8 mouse cellular contexts compared by ENCODE assay signal in the genomic region with DNA sequence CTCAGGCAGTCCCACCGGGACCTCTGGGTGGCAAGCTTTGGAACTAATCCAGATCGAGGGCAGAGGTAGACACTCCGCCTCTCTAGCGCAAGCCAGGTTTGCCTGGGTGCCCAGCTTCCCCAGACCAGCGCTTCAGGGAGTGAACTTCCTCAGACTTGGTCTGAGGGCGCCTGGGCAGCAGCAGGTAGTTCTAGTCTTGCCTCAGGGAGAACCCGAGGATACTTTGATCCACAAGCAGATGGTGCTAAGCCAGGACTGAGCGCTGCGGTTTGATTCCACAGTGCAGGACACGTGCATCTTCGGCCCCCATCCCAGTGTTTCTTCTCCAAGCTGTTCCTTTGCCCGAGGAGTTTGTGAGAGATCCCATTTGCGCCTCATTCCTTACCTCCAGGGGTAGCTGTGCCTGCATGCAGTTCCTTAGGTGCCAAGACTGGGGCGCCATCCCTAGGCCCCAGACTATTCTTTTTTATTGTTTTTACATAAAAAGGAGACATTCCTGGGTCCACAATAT.
DNase-seq lines count a peak whose midpoint lies in the region; ATAC-seq and TF ChIP-seq lines count a peak whose summit lies in the region.

No protein-coding gene starts in this region.

- H3K4me1 ChIP-seq in embryonic facial prominence, embryonic 11.5 days (ENCODE audit: control insufficient read depth, insufficient read depth, low read length) = no peaks in the 10 kb centered on the region
- peaks cover 22% of the 10 kb centered on the region for H3K4me1 ChIP-seq in midbrain, embryonic 15.5 days
- H3K4me1 ChIP-seq in intestine, postnatal 0 days (replicated peaks; ENCODE audit: control insufficient read depth, insufficient read depth, low read length) = no peaks in the 10 kb centered on the region

- peak overlapping the region; percentile 97; the same call in 1 of the 2 replicates for H3K4me2 ChIP-seq in embryonic facial prominence, embryonic 11.5 days (ENCODE audit: low read depth, low read length)
- H3K4me2 ChIP-seq in midbrain, embryonic 15.5 days = peak overlapping the region; percentile 98
- no peak overlapping the region for H3K4me2 ChIP-seq in intestine, postnatal 0 days (replicated peaks; ENCODE audit: low read depth)

- peaks cover 30% of the 10 kb centered on the region for H3K27me3 ChIP-seq in embryonic facial prominence, embryonic 11.5 days (ENCODE audit: control insufficient read depth, insufficient read depth, low read length)
- H3K27me3 ChIP-seq in midbrain, embryonic 15.5 days (replicated peaks) = peaks cover 28% of the 10 kb centered on the region
- H3K27me3 ChIP-seq in intestine, postnatal 0 days (replicated peaks; ENCODE audit: control insufficient read depth, insufficient read depth, low read length) = peaks cover 33% of the 10 kb centered on the region

- intact Hi-C loops in heart, postnatal 14 days (cut with DNase I) = no loop called here

- H3K36me3 ChIP-seq in embryonic facial prominence, embryonic 11.5 days (replicated peaks; ENCODE audit: control insufficient read depth, insufficient read depth, low read depth, low read length) = no peaks in the 10 kb centered on the region
- H3K36me3 ChIP-seq in midbrain, embryonic 15.5 days (replicated peaks) = no peaks in the 10 kb centered on the region
- no peaks in the 10 kb centered on the region for H3K36me3 ChIP-seq in intestine, postnatal 0 days (ENCODE audit: control insufficient read depth, insufficient read depth)

- H3K9me3 ChIP-seq in embryonic facial prominence, embryonic 11.5 days (replicated peaks; ENCODE audit: control insufficient read depth, low read length) = no peaks in the 10 kb centered on the region
- H3K9me3 ChIP-seq in midbrain, embryonic 15.5 days = no peaks in the 10 kb centered on the region
- H3K9me3 ChIP-seq in intestine, postnatal 0 days (ENCODE audit: control insufficient read depth) = no peaks in the 10 kb centered on the region

- no peak overlapping the region for H3K27ac ChIP-seq in embryonic facial prominence, embryonic 11.5 days (replicated peaks; ENCODE audit: low read depth, low read length)
- peak overlapping the region; percentile 85 for H3K27ac ChIP-seq in layer of hippocampus, adult 2 months
- H3K27ac ChIP-seq in midbrain, embryonic 15.5 days = no peak overlapping the region
- H3K27ac ChIP-seq in intestine, postnatal 0 days (ENCODE audit: low read depth, low read length) = no peak overlapping the region

- WGBS in embryonic facial prominence, embryonic 11.5 days = 7% methylated on average over 14 of the region's 14 CpGs
- 6% methylated on average over 14 of the region's 14 CpGs for WGBS in midbrain, embryonic 15.5 days
- 10% methylated on average over 14 of the region's 14 CpGs for WGBS in intestine, postnatal 0 days

- peak; percentile 71 for TF ChIP-seq CTCF in layer of hippocampus, adult 2 months (conservative IDR thresholded peaks at IDR 0.05)
- TF ChIP-seq CTCF in intestine, postnatal 0 days (IDR thresholded peaks at IDR 0.05; ENCODE audit: low read depth) = no peak

- peak overlapping the region; percentile 38; the same call in 1 of the 2 replicates for H3K4me3 ChIP-seq in embryonic facial prominence, embryonic 11.5 days (ENCODE audit: low read depth, low read length)
- H3K4me3 ChIP-seq in layer of hippocampus, adult 2 months = peak overlapping the region; percentile 76
- peak overlapping the region; percentile 71 for H3K4me3 ChIP-seq in midbrain, embryonic 15.5 days
- H3K4me3 ChIP-seq in intestine, postnatal 0 days (ENCODE audit: low read depth, low read length) = no peak overlapping the region

- peak; percentile 16 for DNase-seq in ZHBTc4 (ENCODE audit: low read depth, low spot score)
- no peak for DNase-seq in embryonic facial prominence, embryonic 11.5 days (ENCODE audit: low spot score)
- DNase-seq in layer of hippocampus, adult 2 months (ENCODE audit: low spot score in 2 of 2) = peak; percentile 39 to 48
- DNase-seq in heart, postnatal 14 days = no peak
- DNase-seq in urinary bladder, postnatal 14 days (ENCODE audit: low spot score) = no peak
- DNase-seq in thymus, postnatal 4 days = no peak

- ATAC-seq in embryonic facial prominence, embryonic 11.5 days (replicated peaks; ENCODE audit: insufficient number of reproducible peaks, low FRiP score, low TSS enrichment, low read depth) = no peak
- no peak for ATAC-seq in midbrain, embryonic 15.5 days (replicated peaks)
- no peak for ATAC-seq in intestine, postnatal 0 days

- no peak overlapping the region for H3K9ac ChIP-seq in embryonic facial prominence, embryonic 11.5 days (replicated peaks; ENCODE audit: low read length)
- H3K9ac ChIP-seq in midbrain, embryonic 15.5 days = peak overlapping the region; percentile 56
- no peak overlapping the region for H3K9ac ChIP-seq in intestine, postnatal 0 days (ENCODE audit: low read depth, low read length)

Comparison
In these comparisons a context has a peak if more than half of its experiments do, and no peak if none do; other contexts are left out.
1. DNase-seq: peak in ZHBTc4 (single experiment) and layer of hippocampus, adult 2 months (2 of 2); none in embryonic facial prominence, embryonic 11.5 days (single experiment), heart, postnatal 14 days (0 of 2), urinary bladder, postnatal 14 days (single experiment) and thymus, postnatal 4 days (single experiment).